Mouse (Mus musculus) macrophage (primary cell): ENCODE data around the gene Pip5k1c. TPM values are rescaled to one million over a fixed set of nuclear protein-coding genes. Genes with fewer than 3 reads are reported as not detected.

ENCODE experiments used
- H3K27ac ChIP-seq: fragments of 350-480 bp; formaldehyde crosslinking; 2 replicates; pipeline ENCODE4 v1.9.0; 2021
- H3K36me3 ChIP-seq: fragments of 350-480 bp; formaldehyde crosslinking; 2 replicates; pipeline ENCODE4 v1.9.0; 2021; ENCODE audit errors: inconsistent target
- H3K4me3 ChIP-seq: fragments of 350-480 bp; formaldehyde crosslinking; 2 replicates; pipeline ENCODE4 v1.9.0; 2021; ENCODE audit errors: inconsistent target
- H3K79me2 ChIP-seq: fragments of 350-480 bp; formaldehyde crosslinking; 2 replicates; pipeline ENCODE4 v1.9.0; 2021; ENCODE audit errors: inconsistent target
- WGBS: methylation state at CpG from one replicate; pipeline ENCODE4 v1.1.7; 2026; ENCODE audit warnings: inconsistent platforms; ENCODE audit not compliant: missing documents; 5-methylcytosine and 5-hydroxymethylcytosine counted together
- polyA plus RNA-seq: library from polyadenylated mRNA; stranded (reverse); fragments of 250-400 nt; gene quantifications from 3 replicates; pipeline ENCODE4 v1.2.4, GENCODE M21; 2018; ENCODE audit warnings: inconsistent platforms

Gene Pip5k1c
- polyA plus RNA-seq, 1 experiment from 2014 or later, result 85.8 TPM

- no peak overlapping the region for H3K4me3 ChIP-seq
- no peaks in the 10 kb centered on the region for H3K79me2 ChIP-seq
- H3K36me3 ChIP-seq, result peaks cover 16% of the 10 kb centered on the region
- 79% methylated on average over 4 of the region's 4 CpGs for WGBS
- no peak overlapping the region for H3K27ac ChIP-seq
Observed at GRCm38 (mm10) chr10:81330007-81330406, 37.2 kb downstream of the Pip5k1c start.

DNA sequence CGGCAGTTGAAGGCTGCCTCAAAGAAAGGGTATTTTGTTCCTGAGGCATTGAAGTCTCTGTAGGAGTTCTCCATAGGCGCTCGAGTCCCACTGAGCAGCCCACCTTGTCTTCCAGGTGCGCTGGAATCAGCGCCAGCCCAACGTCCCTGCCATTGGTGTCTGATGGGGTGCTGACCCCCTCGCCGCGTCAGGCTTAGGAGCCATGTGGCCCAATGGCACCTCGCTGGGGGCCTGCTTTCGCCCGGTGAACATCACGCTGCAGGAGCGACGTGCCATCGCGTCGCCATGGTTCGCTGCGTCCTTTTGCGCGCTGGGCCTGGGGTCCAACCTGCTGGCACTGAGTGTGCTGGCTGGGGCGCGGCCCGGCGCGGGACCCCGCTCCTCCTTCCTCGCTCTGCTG is 39.5 kb downstream of the Pip5k1c start:
- H3K79me2 ChIP-seq, result no peaks in the 10 kb centered on the region
- no peaks in the 10 kb centered on the region for H3K36me3 ChIP-seq
- WGBS, result 97% methylated on average over 22 of the region's 29 CpGs
- no peak overlapping the region for H3K4me3 ChIP-seq
- no peak overlapping the region for H3K27ac ChIP-seq

- H3K27ac ChIP-seq, result no peak overlapping the region
- WGBS, result 88% methylated on average over 11 of the region's 11 CpGs
- no peaks in the 10 kb centered on the region for H3K36me3 ChIP-seq
- no peaks in the 10 kb centered on the region for H3K79me2 ChIP-seq
- H3K4me3 ChIP-seq, result no peak overlapping the region
Observed at GRCm38 (mm10) chr10:81334324-81334723, 41.6 kb downstream of the Pip5k1c start.

DNA sequence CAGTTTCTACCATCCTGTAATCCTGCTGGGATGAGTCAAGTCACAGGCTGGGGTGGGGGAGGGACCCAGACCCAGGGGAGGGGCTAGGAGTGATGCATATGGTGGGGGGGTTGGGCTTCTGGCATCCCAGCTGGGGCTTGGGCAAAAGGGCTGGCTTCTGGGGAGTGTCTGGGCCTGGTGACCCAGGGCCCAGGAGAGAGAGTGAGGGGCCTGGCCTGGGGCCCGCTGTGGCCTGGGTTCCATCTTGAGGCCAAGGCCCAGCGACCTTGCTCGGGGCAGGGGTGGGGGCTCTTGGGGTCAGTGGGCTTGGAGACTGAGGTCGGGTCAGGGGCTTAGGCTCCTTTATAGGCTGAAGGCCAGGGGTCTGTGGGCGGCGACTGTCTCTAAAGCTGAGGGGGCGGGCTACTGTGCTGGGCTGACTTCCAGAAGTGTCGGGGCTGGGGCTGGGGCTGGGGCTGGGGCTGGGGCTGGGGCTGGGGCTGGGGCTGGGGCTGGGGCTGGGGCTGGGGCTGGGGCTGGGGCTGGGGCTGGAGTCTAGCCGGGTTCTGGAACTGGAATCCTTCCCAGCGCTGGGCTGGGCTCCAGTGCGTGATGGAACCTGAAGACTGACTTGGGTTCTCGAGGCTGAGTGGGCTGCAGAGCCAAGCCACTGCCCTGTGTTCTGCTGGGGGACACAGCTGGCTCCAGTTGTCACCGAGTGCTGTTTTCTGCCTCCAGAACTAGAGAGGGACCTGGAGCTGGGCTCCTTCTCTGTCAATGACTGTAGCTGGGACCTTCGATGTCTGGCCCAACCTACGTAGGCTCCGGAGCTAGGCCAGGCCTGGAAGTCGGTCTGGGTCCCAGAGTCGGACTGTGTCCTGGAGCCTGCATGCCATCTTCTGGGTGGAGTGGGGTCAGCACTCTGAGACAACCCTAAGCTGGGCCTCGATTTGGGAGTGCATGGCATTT is 42.9 kb downstream of the Pip5k1c start:
- H3K4me3 ChIP-seq, result no peak overlapping the region
- no peaks in the 10 kb centered on the region for H3K79me2 ChIP-seq
- no peaks in the 10 kb centered on the region for H3K36me3 ChIP-seq
- 83% methylated on average over 15 of the region's 19 CpGs for WGBS
- H3K27ac ChIP-seq, result no peak overlapping the region

DNA sequence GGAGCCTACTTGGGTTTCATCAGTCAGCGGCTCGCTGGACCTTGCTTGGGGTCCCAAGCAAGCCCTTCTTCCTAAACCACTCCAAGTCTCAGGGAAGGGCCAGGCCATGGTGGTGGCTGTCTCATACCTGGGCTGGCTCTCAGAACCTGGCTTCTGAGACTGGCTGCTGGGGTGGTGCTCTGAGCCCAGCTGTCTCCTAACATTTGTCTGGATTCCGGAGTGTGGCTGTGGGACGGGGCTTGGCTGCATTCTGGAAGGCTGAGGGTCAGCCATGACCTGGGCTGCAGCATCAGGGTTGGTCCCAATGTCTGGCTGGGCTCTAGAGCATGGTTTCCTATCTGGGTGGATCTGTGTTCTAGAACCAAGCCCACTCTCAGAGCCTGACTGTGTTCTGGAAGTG is 43.8 kb downstream of the Pip5k1c start:
- 87% methylated on average over 4 of the region's 4 CpGs for WGBS
- H3K79me2 ChIP-seq, result no peaks in the 10 kb centered on the region
- H3K36me3 ChIP-seq, result no peaks in the 10 kb centered on the region
- no peak overlapping the region for H3K27ac ChIP-seq
- H3K4me3 ChIP-seq, result no peak overlapping the region

GRCm38 (mm10) chr10:81340551-81341332 is 48.0 kb downstream of the Pip5k1c start:
- no peaks in the 10 kb centered on the region for H3K79me2 ChIP-seq
- H3K4me3 ChIP-seq, result no peak overlapping the region
- no peak overlapping the region for H3K27ac ChIP-seq
- no peaks in the 10 kb centered on the region for H3K36me3 ChIP-seq
- WGBS, result 85% methylated on average over 17 of the region's 17 CpGs

DNA sequence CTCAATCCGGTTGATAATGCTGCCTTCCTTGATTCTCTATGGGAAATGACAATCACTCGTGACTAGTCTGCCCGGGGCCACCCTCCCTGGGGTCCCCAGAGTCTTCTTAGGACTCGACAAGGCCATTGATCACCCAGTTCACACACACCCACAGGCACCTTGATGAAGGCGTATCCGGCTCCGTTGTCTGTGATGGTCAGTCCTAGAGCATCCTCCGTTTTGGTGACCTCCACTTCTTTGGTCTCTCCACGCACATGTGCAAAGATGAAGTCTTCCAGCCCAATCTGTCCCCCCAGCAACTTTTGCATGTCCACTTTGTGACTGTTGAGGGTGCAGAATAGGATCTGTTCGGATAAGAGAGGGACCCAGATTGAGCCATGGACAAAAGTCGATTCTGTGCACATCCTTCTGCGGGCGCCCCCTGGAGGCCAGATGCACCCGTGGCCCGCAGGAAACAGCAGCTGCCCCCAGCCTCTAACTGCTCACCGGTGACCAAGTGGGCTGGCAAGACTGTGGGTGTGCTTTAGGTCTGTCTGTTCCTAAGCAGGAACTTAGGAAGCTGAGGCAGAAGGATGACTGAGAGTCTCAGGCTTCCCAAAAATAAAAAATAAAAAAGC is 48.7 kb downstream of the Pip5k1c start:
- Histone ChIP-seq H3K36me3 (no peaks in the 10 kb centered on the region), H3K79me2 (no peaks in the 10 kb centered on the region), H3K4me3 (no peak overlapping the region), H3K27ac (no peak overlapping the region)
- 50% methylated on average over 16 of the region's 16 CpGs for WGBS

DNA sequence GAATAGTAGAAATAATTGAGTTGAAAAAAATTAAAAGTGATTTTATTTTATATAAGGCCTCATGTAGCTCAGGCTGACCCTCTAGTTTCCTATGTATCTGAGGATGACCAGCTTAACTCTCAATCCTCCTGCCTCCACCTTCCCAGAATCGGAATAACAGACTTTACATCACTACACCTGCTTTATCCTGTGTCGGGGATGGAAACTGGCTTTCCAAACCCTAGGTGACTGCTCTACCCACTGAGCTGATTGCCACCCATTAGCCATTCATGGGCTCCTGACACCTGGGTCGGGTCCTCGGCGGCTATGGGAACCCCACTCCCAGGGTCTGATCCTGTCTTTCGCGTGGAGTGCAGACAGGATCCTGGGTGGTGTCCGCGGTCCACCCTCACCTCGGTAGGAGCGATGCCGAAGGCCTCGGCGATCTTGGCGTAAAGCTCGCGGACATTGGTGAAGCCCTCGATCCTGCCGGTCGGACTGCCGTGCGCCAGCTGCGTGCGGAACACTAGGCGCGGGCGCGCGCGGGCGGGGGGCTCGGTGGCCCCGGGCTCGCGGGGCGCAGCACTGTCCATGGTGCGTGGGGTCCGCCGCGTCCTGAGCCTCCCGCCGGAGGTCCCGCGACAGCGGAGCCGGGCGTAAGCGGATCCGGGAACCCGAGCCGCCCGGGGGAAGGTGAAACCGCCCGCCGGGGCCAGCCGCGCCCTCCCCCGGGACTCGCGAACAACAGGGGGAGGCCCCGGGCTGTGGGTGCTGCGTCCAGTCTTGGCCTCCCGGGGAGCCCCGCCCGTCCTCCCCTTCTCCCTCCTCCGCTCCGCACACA is 50.1 kb downstream of the Pip5k1c start, which contains the start of gene Gipc3:
Gipc3 (minus strand) TSS at position 581 of the 820 bp plus-strand sequence.
- Histone ChIP-seq H3K4me3 (no peak within 1 kb of the TSS), H3K79me2 (no peaks in the 10 kb centered on the region), H3K27ac (no peak within 1 kb of the TSS), H3K36me3 (no peaks in the 10 kb centered on the region)
- WGBS, result 7% methylated on average over 44 of the region's 67 CpGs

- Histone ChIP-seq H3K27ac (no peak overlapping the region), H3K79me2 (no peaks in the 10 kb centered on the region), H3K4me3 (no peak overlapping the region), H3K36me3 (no peaks in the 10 kb centered on the region; the same call in 1 of the 2 replicates)
- 48% methylated on average over 8 of the region's 8 CpGs for WGBS
Observed at GRCm38 (mm10) chr10:81344421-81345161, 51.8 kb downstream of the Pip5k1c start.

GRCm38 (mm10) chr10:81345162-81345534 is 52.4 kb downstream of the Pip5k1c start:
- Histone ChIP-seq H3K4me3 (no peak overlapping the region), H3K27ac (no peak overlapping the region), H3K79me2 (no peaks in the 10 kb centered on the region), H3K36me3 (no peaks in the 10 kb centered on the region; the same call in 1 of the 2 replicates)
- WGBS, result 57% methylated on average over 3 of the region's 4 CpGs

- Histone ChIP-seq H3K27ac (no peak overlapping the region), H3K4me3 (no peak overlapping the region)
- WGBS, result 19% methylated on average over 53 of the region's 55 CpGs
Observed at GRCm38 (mm10) chr10:81346453-81347067, 53.8 kb downstream of the Pip5k1c start.

GRCm38 (mm10) chr10:81349146-81349545 is 56.4 kb downstream of the Pip5k1c start:
- WGBS, result 26% methylated on average over 12 of the region's 12 CpGs
- Histone ChIP-seq H3K79me2 (peaks cover 9% of the 10 kb centered on the region; the same call in 1 of the 2 replicates), H3K36me3 (no peaks in the 10 kb centered on the region; the same call in 1 of the 2 replicates), H3K27ac (peak overlapping the region; percentile 51), H3K4me3 (peak overlapping the region; percentile 58)

More at GRCm38 (mm10) chr10:81346453-81347067, 53.8 kb downstream of the Pip5k1c start:
- H3K36me3 ChIP-seq, result no peaks in the 10 kb centered on the region; the same call in 1 of the 2 replicates
- no peaks in the 10 kb centered on the region for H3K79me2 ChIP-seq

- 1% methylated on average over 29 of the region's 29 CpGs for WGBS
Observed at GRCm38 (mm10) chr10:81349961-81350350, 57.2 kb downstream of the Pip5k1c start.

More at GRCm38 (mm10) chr10:81349961-81350350, 57.2 kb downstream of the Pip5k1c start:
- Histone ChIP-seq H3K27ac (peak overlapping the region; percentile 51), H3K36me3 (no peaks in the 10 kb centered on the region; the same call in 1 of the 2 replicates), H3K4me3 (peak overlapping the region; percentile 58), H3K79me2 (peaks cover 16% of the 10 kb centered on the region; the same call in 1 of the 2 replicates)
